ENCODE assay signal across 8 mouse cellular contexts in genomic region chr4:32586596-32586995, GRCm38 (mm10). TPM values are rescaled to one million over a fixed set of nuclear protein-coding genes. Genes with fewer than 3 reads are reported as not detected.
DNase-seq lines count a peak whose midpoint lies in the region; ATAC-seq and TF ChIP-seq lines count a peak whose summit lies in the region.
"Had no signal": no experiment of that assay in that cellular context is flagged by ENCODE, and none has a peak within 500 bp of the region (broad histone marks: within the 10 kb centered on the region; RNA-seq: fewer than 3 reads in every experiment).

No protein-coding gene starts in this region.

- 14% methylated on average over 9 of the region's 9 CpGs for WGBS in embryonic facial prominence, embryonic 14.5 days
- 9% methylated on average over 9 of the region's 9 CpGs for WGBS in liver, embryonic 11.5 days
- WGBS in small intestine, adult 2 months: 13% methylated on average over 9 of the region's 9 CpGs

- no peak overlapping the region for H3K9ac ChIP-seq in embryonic facial prominence, embryonic 14.5 days (ENCODE audit: low read depth, low read length)
- no peak overlapping the region for H3K9ac ChIP-seq in liver, embryonic 11.5 days (ENCODE audit: low read depth, low read length)

- no peak overlapping the region for H3K4me2 ChIP-seq in embryonic facial prominence, embryonic 14.5 days (ENCODE audit: low read depth, low read length)
- H3K4me2 ChIP-seq in liver, embryonic 11.5 days: no peak overlapping the region

- H3K4me1 ChIP-seq in embryonic facial prominence, embryonic 14.5 days (ENCODE audit: control insufficient read depth, insufficient read depth, low read length): no peaks in the 10 kb centered on the region
- H3K4me1 ChIP-seq in liver, embryonic 11.5 days (replicated peaks; ENCODE audit: control insufficient read depth, insufficient read depth, low read length): no peaks in the 10 kb centered on the region
- no peaks in the 10 kb centered on the region for H3K4me1 ChIP-seq in small intestine, adult 2 months (ENCODE audit: control insufficient read depth, insufficient read depth, insufficient read length, low read length)

- H3K36me3 ChIP-seq in embryonic facial prominence, embryonic 14.5 days (ENCODE audit: control insufficient read depth, insufficient read depth, low read length): no peaks in the 10 kb centered on the region
- no peaks in the 10 kb centered on the region for H3K36me3 ChIP-seq in liver, embryonic 11.5 days (ENCODE audit: control insufficient read depth, insufficient read depth, low read length)
- no peaks in the 10 kb centered on the region for H3K36me3 ChIP-seq in small intestine, adult 2 months (ENCODE audit: control insufficient read depth, insufficient read depth, low read length)

- no peak for TF ChIP-seq POLR2A in small intestine, adult 2 months (IDR thresholded peaks at IDR 0.05; ENCODE audit: low read depth, low read length)

- ATAC-seq in embryonic facial prominence, embryonic 14.5 days (ENCODE audit: low read depth): peak; percentile 55; the same call in 1 of the 2 replicates
- ATAC-seq in liver, embryonic 11.5 days (replicated peaks; ENCODE audit: low FRiP score): no peak

- H3K27ac ChIP-seq in embryonic facial prominence, embryonic 14.5 days (replicated peaks; ENCODE audit: low read depth, low read length): no peak overlapping the region
- no peak overlapping the region for H3K27ac ChIP-seq in liver, embryonic 11.5 days (ENCODE audit: low read depth, low read length)
- no peak overlapping the region for H3K27ac ChIP-seq in small intestine, adult 2 months (ENCODE audit: insufficient read depth, low read depth, low read length)

- peak; percentile 75; the same call in 1 of the 2 replicates for TF ChIP-seq CTCF in small intestine, adult 2 months (IDR thresholded peaks at IDR 0.05; ENCODE audit: extremely low read depth, insufficient read length, insufficient replicate concordance, low read depth, low read length)

- peak; percentile 42 for DNase-seq in layer of hippocampus, adult 11-12 months (ENCODE audit: low spot score)
- no peak for DNase-seq in layer of hippocampus, adult 9-10 months (ENCODE audit: low spot score)
- DNase-seq in ES-CJ7 (ENCODE audit: low read depth, low spot score): peak; percentile 84
- peak; percentile 63 to 75 for DNase-seq in adrenal gland, postnatal 36 days
- DNase-seq in embryonic facial prominence, embryonic 14.5 days (ENCODE audit: low spot score): peak; percentile 53
- peak; percentile 66 for DNase-seq in liver, embryonic 11.5 days (ENCODE audit: low spot score)

- H3K27me3 ChIP-seq in embryonic facial prominence, embryonic 14.5 days (replicated peaks; ENCODE audit: control insufficient read depth, insufficient read depth, low read length): no peaks in the 10 kb centered on the region
- no peaks in the 10 kb centered on the region for H3K27me3 ChIP-seq in liver, embryonic 11.5 days (replicated peaks; ENCODE audit: control insufficient read depth, insufficient read depth, low read length)
- H3K27me3 ChIP-seq in small intestine, adult 2 months (ENCODE audit: control insufficient read depth, insufficient read depth, low read length): no peaks in the 10 kb centered on the region

- no peak overlapping the region for H3K4me3 ChIP-seq in embryonic facial prominence, embryonic 14.5 days (ENCODE audit: low read depth, low read length)
- no peak overlapping the region for H3K4me3 ChIP-seq in liver, embryonic 11.5 days (ENCODE audit: low read depth, low read length)
- H3K4me3 ChIP-seq in small intestine, adult 2 months (ENCODE audit: low read depth, low read length): no peak overlapping the region

- H3K9me3 ChIP-seq in embryonic facial prominence, embryonic 14.5 days (ENCODE audit: control insufficient read depth, low read length): no peaks in the 10 kb centered on the region
- H3K9me3 ChIP-seq in liver, embryonic 11.5 days (ENCODE audit: control insufficient read depth, low read length): no peaks in the 10 kb centered on the region

RNA-seq across cellular contexts. Expression of gene Gja10, which starts 16.0 kb away (rescaled TPM):
- not detected for total RNA-seq in adrenal gland, postnatal 36 days (2021)
- polyA plus RNA-seq in embryonic facial prominence, embryonic 14.5 days (2014; fragmentation: Nextera tagmentation; extraction: Ambion mirVana): not detected in 2 replicates
- 0.09 TPM in 1 of 2 replicates, not detected in the other for polyA plus RNA-seq in liver, embryonic 11.5 days (2014; fragmentation: Nextera tagmentation; extraction: Ambion mirVana)
- not detected in 2 replicates for polyA plus RNA-seq in small intestine, adult 2 months (2012; rRNA removed)
- polyA plus RNA-seq: gonadal fat pad, adult 2 months had no signal

RNA-seq across cellular contexts. Expression of gene Casp8ap2, which starts 28.7 kb away (rescaled TPM):
- 1 to 10 TPM; 8.0 to 8.6 TPM for total RNA-seq in adrenal gland, postnatal 36 days (2021)
- 49.3 and 56.1 TPM in 2 replicates for polyA plus RNA-seq in embryonic facial prominence, embryonic 14.5 days (2014; fragmentation: Nextera tagmentation; extraction: Ambion mirVana)
- 43.2 and 48.2 TPM in 2 replicates for polyA plus RNA-seq in liver, embryonic 11.5 days (2014; fragmentation: Nextera tagmentation; extraction: Ambion mirVana)
- 0.18 and 1.6 TPM in 2 replicates for polyA plus RNA-seq in small intestine, adult 2 months (2012; rRNA removed)

Comparison
In these comparisons a context has a peak if more than half of its experiments do, and no peak if none do; other contexts are left out.
1. RNA of gene Casp8ap2, which starts 28.7 kb away (polyA plus RNA-seq): 49.3 to 56.1 TPM in embryonic facial prominence, embryonic 14.5 days and 43.2 to 48.2 TPM in liver, embryonic 11.5 days; 0.18 to 1.6 TPM in small intestine, adult 2 months; every median in the first group is over 10 times any median in the second.